Mouse (Mus musculus): ENCODE results near the gene 1700122O11Rik. TPM values are rescaled to one million over a fixed set of nuclear protein-coding genes. Genes with fewer than 3 reads are reported as not detected.

Gene 1700122O11Rik
- polyA plus RNA-seq, 1 experiment from 2014 or later: not detected

GRCm38 (mm10) chr17:48012561-48012960 lies 25.5 kb downstream of the 1700122O11Rik start:
- Histone ChIP-seq H3K4me3 (no peak overlapping the region), H3K27ac (replicated peaks) (peak overlapping the region; percentile 7; the same call in 1 of the 2 replicates)
- 63% methylated on average over 10 of the region's 10 CpGs for WGBS

GRCm38 (mm10) chr17:48011105-48011504 lies 27.0 kb downstream of the 1700122O11Rik start:
- Histone ChIP-seq H3K27me3 (ENCODE audit: low read depth, poor library complexity, severe bottlenecking) (peaks cover 33% of the 10 kb centered on the region), H3K27ac (replicated peaks) (no peak overlapping the region), H3K4me3 (no peak overlapping the region), H3K9me3 (replicated peaks) (no peaks in the 10 kb centered on the region), H3K36me3 (no peaks in the 10 kb centered on the region), H3K4me1 (peaks cover 52% of the 10 kb centered on the region)
- 88% methylated on average over 12 of the region's 12 CpGs for WGBS
- DNase-seq (ENCODE audit: low spot score): no peak

More at GRCm38 (mm10) chr17:48012561-48012960, 25.5 kb downstream of the 1700122O11Rik start:
- H3K4me1 ChIP-seq: peaks cover 44% of the 10 kb centered on the region
- no peak for DNase-seq (ENCODE audit: low spot score)
- H3K27me3 ChIP-seq (ENCODE audit: low read depth, poor library complexity, severe bottlenecking): peaks cover 22% of the 10 kb centered on the region
- H3K9me3 ChIP-seq (replicated peaks): no peaks in the 10 kb centered on the region
- no peaks in the 10 kb centered on the region for H3K36me3 ChIP-seq

- no peak for DNase-seq (ENCODE audit: low spot score)
- Histone ChIP-seq H3K9me3 (replicated peaks) (no peaks in the 10 kb centered on the region), H3K27ac (replicated peaks) (no peak overlapping the region), H3K27me3 (ENCODE audit: low read depth, poor library complexity, severe bottlenecking) (peaks cover 36% of the 10 kb centered on the region), H3K36me3 (no peaks in the 10 kb centered on the region), H3K4me3 (no peak overlapping the region), H3K4me1 (peaks cover 59% of the 10 kb centered on the region)
- WGBS: 82% methylated on average over 11 of the region's 11 CpGs
These were observed 27.8 kb downstream of the 1700122O11Rik start for GRCm38 (mm10) chr17:48010283-48010682.

GRCm38 (mm10) chr17:48005816-48006215 lies 32.3 kb downstream of the 1700122O11Rik start:
- H3K4me1 ChIP-seq: peaks cover 69% of the 10 kb centered on the region
- DNase-seq (ENCODE audit: low spot score): no peak
- H3K9me3 ChIP-seq (replicated peaks): no peaks in the 10 kb centered on the region
- peak overlapping the region; percentile 78 for H3K27ac ChIP-seq (replicated peaks)
- no peaks in the 10 kb centered on the region for H3K36me3 ChIP-seq
- H3K27me3 ChIP-seq (ENCODE audit: low read depth, poor library complexity, severe bottlenecking): peaks cover 50% of the 10 kb centered on the region
- H3K4me3 ChIP-seq: no peak overlapping the region
- WGBS: 57% methylated on average over 4 of the region's 4 CpGs

- no peaks in the 10 kb centered on the region for H3K9me3 ChIP-seq (replicated peaks)
- peaks cover 51% of the 10 kb centered on the region for H3K27me3 ChIP-seq (ENCODE audit: low read depth, poor library complexity, severe bottlenecking)
- H3K4me1 ChIP-seq: peaks cover 67% of the 10 kb centered on the region
- H3K36me3 ChIP-seq: no peaks in the 10 kb centered on the region
- H3K4me3 ChIP-seq: no peak overlapping the region
- 22% methylated on average over 8 of the region's 8 CpGs for WGBS
- DNase-seq (ENCODE audit: low spot score): peak; percentile 48
- H3K27ac ChIP-seq (replicated peaks): peak overlapping the region; percentile 78
These were observed 33.0 kb downstream of the 1700122O11Rik start for GRCm38 (mm10) chr17:48005091-48005490.

- no peak overlapping the region for H3K4me3 ChIP-seq
- DNase-seq (ENCODE audit: low spot score): no peak
- H3K4me1 ChIP-seq: peaks cover 70% of the 10 kb centered on the region
- H3K27me3 ChIP-seq (ENCODE audit: low read depth, poor library complexity, severe bottlenecking): peaks cover 54% of the 10 kb centered on the region
- 53% methylated on average over 9 of the region's 9 CpGs for WGBS
- H3K9me3 ChIP-seq (replicated peaks): no peaks in the 10 kb centered on the region
- H3K36me3 ChIP-seq: no peaks in the 10 kb centered on the region
- peak overlapping the region; percentile 78 for H3K27ac ChIP-seq (replicated peaks)
These were observed 33.5 kb downstream of the 1700122O11Rik start for GRCm38 (mm10) chr17:48004619-48005018.

GRCm38 (mm10) chr17:48002486-48002885 lies 35.6 kb downstream of the 1700122O11Rik start:
- H3K36me3 ChIP-seq: no peaks in the 10 kb centered on the region
- H3K27ac ChIP-seq (replicated peaks): peak overlapping the region; percentile 80
- peak overlapping the region; percentile 42; the same call in 1 of the 2 replicates for H3K4me3 ChIP-seq
- H3K27me3 ChIP-seq (ENCODE audit: low read depth, poor library complexity, severe bottlenecking): peaks cover 59% of the 10 kb centered on the region
- H3K4me1 ChIP-seq: peaks cover 72% of the 10 kb centered on the region
- 65% methylated on average over 4 of the region's 4 CpGs for WGBS
- DNase-seq (ENCODE audit: low spot score): no peak
- H3K9me3 ChIP-seq (replicated peaks): no peaks in the 10 kb centered on the region

- no peaks in the 10 kb centered on the region for H3K9me3 ChIP-seq (replicated peaks)
- peak overlapping the region; percentile 42 for H3K4me3 ChIP-seq
- 7% methylated on average over 21 of the region's 21 CpGs for WGBS
- H3K36me3 ChIP-seq: no peaks in the 10 kb centered on the region
- DNase-seq (ENCODE audit: low spot score): peak; percentile 70
- peaks cover 54% of the 10 kb centered on the region for H3K27me3 ChIP-seq (ENCODE audit: low read depth, poor library complexity, severe bottlenecking)
- peak overlapping the region; percentile 80 for H3K27ac ChIP-seq (replicated peaks)
- H3K4me1 ChIP-seq: peaks cover 71% of the 10 kb centered on the region
These were observed 36.3 kb downstream of the 1700122O11Rik start for GRCm38 (mm10) chr17:48001586-48002361.

GRCm38 (mm10) chr17:48001157-48001556 lies 36.9 kb downstream of the 1700122O11Rik start:
- 53% methylated on average over 7 of the region's 7 CpGs for WGBS
- Histone ChIP-seq H3K4me1 (peaks cover 65% of the 10 kb centered on the region), H3K27me3 (ENCODE audit: low read depth, poor library complexity, severe bottlenecking) (peaks cover 49% of the 10 kb centered on the region), H3K27ac (replicated peaks) (peak overlapping the region; percentile 80), H3K4me3 (peak overlapping the region; percentile 42), H3K36me3 (no peaks in the 10 kb centered on the region), H3K9me3 (replicated peaks) (no peaks in the 10 kb centered on the region)
- DNase-seq (ENCODE audit: low spot score): no peak

GRCm38 (mm10) chr17:47999812-48000211 lies 38.3 kb downstream of the 1700122O11Rik start:
- H3K9me3 ChIP-seq (replicated peaks): no peaks in the 10 kb centered on the region
- peak overlapping the region; percentile 55 for H3K27ac ChIP-seq (replicated peaks)
- peaks cover 52% of the 10 kb centered on the region for H3K4me1 ChIP-seq
- H3K4me3 ChIP-seq: no peak overlapping the region
- 57% methylated on average over 3 of the region's 3 CpGs for WGBS
- no peaks in the 10 kb centered on the region for H3K36me3 ChIP-seq
- H3K27me3 ChIP-seq (ENCODE audit: low read depth, poor library complexity, severe bottlenecking): peaks cover 43% of the 10 kb centered on the region
- DNase-seq (ENCODE audit: low spot score): no peak

- no peaks in the 10 kb centered on the region for H3K9me3 ChIP-seq (replicated peaks)
- peaks cover 39% of the 10 kb centered on the region for H3K27me3 ChIP-seq (ENCODE audit: low read depth, poor library complexity, severe bottlenecking)
- DNase-seq (ENCODE audit: low spot score): no peak
- no peak overlapping the region for H3K4me3 ChIP-seq
- WGBS: 77% methylated on average over 6 of the region's 6 CpGs
- H3K36me3 ChIP-seq: no peaks in the 10 kb centered on the region
- peaks cover 48% of the 10 kb centered on the region for H3K4me1 ChIP-seq
- peak overlapping the region; percentile 55; the same call in 1 of the 2 replicates for H3K27ac ChIP-seq (replicated peaks)
These were observed 38.7 kb downstream of the 1700122O11Rik start for GRCm38 (mm10) chr17:47999403-47999802.

- Histone ChIP-seq H3K4me3 (no peak overlapping the region), H3K4me1 (peaks cover 43% of the 10 kb centered on the region), H3K27me3 (ENCODE audit: low read depth, poor library complexity, severe bottlenecking) (peaks cover 25% of the 10 kb centered on the region), H3K9me3 (replicated peaks) (no peaks in the 10 kb centered on the region), H3K36me3 (no peaks in the 10 kb centered on the region), H3K27ac (replicated peaks) (0 out of 2 replicates have a peak overlapping the region, but pooled peaks have one; percentile 10)
- no peak for DNase-seq (ENCODE audit: low spot score)
- 33% methylated on average over 3 of the region's 3 CpGs for WGBS
These were observed 40.3 kb downstream of the 1700122O11Rik start for GRCm38 (mm10) chr17:47997806-47998205.

Measured in midbrain, embryonic 10.5 days (tissue).